In the genomic region with DNA sequence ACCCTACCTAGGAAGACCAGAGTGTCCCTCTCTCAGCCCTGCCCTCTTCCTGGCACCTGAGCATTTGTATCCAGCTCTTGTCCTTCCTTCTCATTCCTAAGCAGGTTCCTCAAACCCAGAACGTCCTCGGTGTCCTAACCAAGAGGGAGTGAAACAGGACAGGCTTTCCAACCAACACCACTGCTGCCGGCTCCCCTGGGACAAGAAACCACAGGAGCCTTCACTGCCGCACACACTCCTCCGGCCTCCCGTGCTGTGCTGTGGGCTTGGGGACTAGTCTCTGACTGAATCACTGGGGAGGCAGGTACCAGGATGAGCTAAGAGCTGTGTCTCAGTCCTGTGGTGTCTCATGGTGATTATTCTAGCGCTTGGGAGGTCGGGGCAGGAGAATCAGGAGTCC, we compare ENCODE assay signal across 16 mouse cellular contexts. TPM values are rescaled to one million over a fixed set of nuclear protein-coding genes. Genes with fewer than 3 reads are reported as not detected.
"Had no signal": no experiment of that assay in that cellular context is flagged by ENCODE, and none has a peak within 500 bp of the region (broad histone marks: within the 10 kb centered on the region; RNA-seq: fewer than 3 reads in every experiment).

No protein-coding gene starts in this region.

- H3K4me3 ChIP-seq: kidney, embryonic 15.5 days; left cerebral cortex, adult 2 months; limb, embryonic 15.5 days; liver, embryonic 12.5 days; neural tube, embryonic 12.5 days had no signal

- DNase-seq: kidney, adult 2 months; kidney, postnatal 14 days; lung, embryonic 14.5 days; midbrain, embryonic 14.5 days; right cerebral cortex, postnatal 14 days; thymus, adult 18-20 months; thymus, postnatal 25 days had no signal

- H3K36me3 ChIP-seq: kidney, embryonic 15.5 days; limb, embryonic 15.5 days; liver, embryonic 12.5 days; neural tube, embryonic 12.5 days had no signal

- H3K27me3 ChIP-seq: kidney, embryonic 15.5 days; limb, embryonic 15.5 days; neural tube, embryonic 12.5 days had no signal

- H3K4me1 ChIP-seq: liver, embryonic 12.5 days; neural tube, embryonic 12.5 days had no signal

- H3K9me3 ChIP-seq: kidney, embryonic 15.5 days; limb, embryonic 15.5 days; liver, embryonic 12.5 days; neural tube, embryonic 12.5 days had no signal

- H3K27ac ChIP-seq: kidney, embryonic 15.5 days; left cerebral cortex, adult 2 months; limb, embryonic 15.5 days; liver, embryonic 12.5 days; neural tube, embryonic 12.5 days had no signal

RNA-seq across cellular contexts. Expression of a gene that starts 27.4 kb away (rescaled TPM):
- polyA plus RNA-seq: large intestine, adult 2 months; liver, embryonic 16.5 days; spleen, adult 2 months had no signal

RNA-seq across cellular contexts. Expression of a gene that starts 58.3 kb away (rescaled TPM):
- total RNA-seq: megakaryocyte-erythroid progenitor cell, adult 5-6 weeks had no signal
